Mouse (Mus musculus) limb, embryonic 10.5 days (tissue): ENCODE measurements at regions not wholly inside any gene's neighbourhood (a gene's known extent, or its start where the extent isn't known, plus 50 kb on each side); places are given as distances from the start of the nearest gene placed in this dataset.

Source experiments
- DNase-seq: peaks from one replicate; pipeline ENCODE4 v3.0.0-alpha.2; 2017; ENCODE audit warnings: low spot score
- H3K27ac ChIP-seq: fragments of 300-500 bp; sonication (generic); 2 replicates; pipeline ENCODE4 v1.5.1; 2016; ENCODE audit warnings: mild to moderate bottlenecking
- H3K27me3 ChIP-seq: fragments of 300-500 bp; sonication (generic); 2 replicates; pipeline ENCODE4 v1.6.1; 2016; ENCODE audit warnings: low read depth, mild to moderate bottlenecking; ENCODE audit not compliant: poor library complexity, severe bottlenecking
- H3K36me3 ChIP-seq: fragments of 300-500 bp; sonication (generic); 2 replicates; pipeline ENCODE4 v1.6.1; 2016; ENCODE audit warnings: mild to moderate bottlenecking, moderate library complexity
- H3K4me1 ChIP-seq: fragments of 300-500 bp; sonication (generic); 2 replicates; pipeline ENCODE4 v1.6.1; 2016
- H3K4me3 ChIP-seq: fragments of 300-500 bp; sonication (generic); 2 replicates; pipeline ENCODE4 v1.5.1; 2016; ENCODE audit warnings: mild to moderate bottlenecking, moderate library complexity
- H3K9me3 ChIP-seq: fragments of 300-500 bp; sonication (generic); replicated peaks from 2 replicates; pipeline ENCODE4 v1.6.1; 2016; ENCODE audit warnings: mild to moderate bottlenecking
- WGBS: fragments of 180-500 bp; shearing (Covaris S2); methylation state at CpG from one replicate; pipeline ENCODE4 v1.1.7; 2016; 5-methylcytosine and 5-hydroxymethylcytosine counted together

DNA sequence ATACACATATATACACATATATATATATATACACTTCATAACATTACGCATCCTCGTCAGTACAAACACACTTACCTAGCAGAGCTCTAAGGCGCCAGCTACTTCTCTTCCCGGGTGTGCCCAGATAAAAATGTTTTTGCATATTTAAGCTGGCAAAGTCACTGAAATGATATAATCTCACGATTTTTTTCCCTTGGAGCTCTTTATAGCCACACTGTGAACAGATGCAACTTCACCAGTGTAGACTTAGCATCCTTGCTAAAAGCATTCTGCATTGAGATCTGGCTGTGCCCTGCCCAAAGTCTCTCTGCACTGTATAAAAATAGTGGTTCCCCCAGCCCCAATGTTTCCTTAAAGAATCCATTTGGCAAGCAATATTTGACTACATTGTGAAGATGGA, 143.5 kb downstream of the Ddx11 start:
- Histone ChIP-seq H3K4me1 (0 out of 2 replicates have a peak, but pooled peaks cover 2% of the 10 kb centered on the region), H3K27me3 (no peaks in the 10 kb centered on the region), H3K9me3 (no peaks in the 10 kb centered on the region), H3K27ac (no peak overlapping the region), H3K36me3 (no peaks in the 10 kb centered on the region), H3K4me3 (no peak overlapping the region)
- no peak for DNase-seq
- 90% methylated on average over 5 of the region's 5 CpGs for WGBS

DNA sequence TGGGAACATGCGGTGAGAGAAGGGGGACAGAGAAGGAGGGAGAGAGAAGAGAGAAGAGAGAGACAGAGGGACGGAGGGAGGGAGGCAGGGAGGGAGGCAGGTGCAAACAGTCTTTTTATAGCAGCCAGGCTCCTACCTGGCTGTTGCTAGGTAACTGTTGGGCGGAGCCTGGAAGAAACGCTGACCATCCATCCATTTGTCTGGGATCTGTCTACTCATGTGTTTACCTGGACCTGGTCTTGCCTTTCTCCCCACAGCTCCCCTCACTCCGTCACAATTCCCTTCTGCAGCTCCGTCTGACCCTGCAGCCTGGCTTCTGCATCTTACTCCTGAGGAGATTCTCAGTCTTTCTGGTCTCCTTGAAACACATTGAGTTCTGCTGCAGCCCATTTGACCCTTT, 144.5 kb downstream of the Ddx11 start:
- Histone ChIP-seq H3K27me3 (no peaks in the 10 kb centered on the region), H3K4me1 (no peaks in the 10 kb centered on the region), H3K36me3 (no peaks in the 10 kb centered on the region), H3K4me3 (no peak overlapping the region), H3K27ac (no peak overlapping the region), H3K9me3 (no peaks in the 10 kb centered on the region)
- no peak for DNase-seq
- 48% methylated on average over 6 of the region's 6 CpGs for WGBS

DNA sequence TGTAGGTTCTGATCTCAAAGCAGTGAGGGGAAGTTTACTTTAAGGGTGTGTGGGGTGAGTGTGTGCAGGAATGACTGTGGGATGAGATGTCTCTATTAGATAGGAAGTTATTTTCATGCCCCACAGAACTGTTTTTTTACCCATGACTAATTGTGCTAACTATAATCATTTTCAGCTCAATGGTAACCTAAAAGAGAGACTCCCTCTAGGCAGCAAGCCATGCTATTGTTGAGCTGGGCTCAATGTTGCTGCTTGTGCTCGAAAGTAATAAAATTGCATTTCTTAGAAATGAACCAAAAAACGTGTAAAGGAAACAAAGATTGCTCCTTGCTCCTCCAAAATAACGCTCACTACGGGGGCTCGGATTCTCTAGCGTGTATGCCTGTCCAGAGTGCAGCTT, 146.2 kb downstream of the Ddx11 start:
- H3K27me3 ChIP-seq = no peaks in the 10 kb centered on the region
- no peaks in the 10 kb centered on the region for H3K9me3 ChIP-seq
- DNase-seq = no peak
- no peak overlapping the region for H3K27ac ChIP-seq
- H3K4me1 ChIP-seq = no peaks in the 10 kb centered on the region
- WGBS = 87% methylated on average over 6 of the region's 6 CpGs
- no peak overlapping the region for H3K4me3 ChIP-seq
- no peaks in the 10 kb centered on the region for H3K36me3 ChIP-seq

DNA sequence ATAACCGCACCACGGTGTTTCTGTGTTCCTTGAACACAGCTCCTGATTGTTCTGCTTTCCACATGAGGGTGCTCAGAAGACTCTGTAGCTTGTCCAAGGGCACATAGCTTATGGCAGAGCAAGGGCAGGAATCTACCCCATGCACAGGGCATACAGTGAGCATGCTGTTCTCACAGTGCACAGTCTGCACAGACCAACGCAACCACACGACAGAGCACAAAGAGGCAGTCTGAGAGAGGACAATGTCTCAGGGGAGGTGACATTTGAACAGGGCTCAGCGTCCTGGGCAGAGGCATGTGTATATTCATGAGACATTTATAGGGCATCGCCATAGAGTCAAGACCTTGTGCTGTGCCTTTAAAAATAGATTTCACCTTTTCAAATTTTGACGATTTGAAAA, 148.6 kb downstream of the Ddx11 start:
- Histone ChIP-seq H3K36me3 (no peaks in the 10 kb centered on the region), H3K27me3 (no peaks in the 10 kb centered on the region), H3K4me3 (no peak overlapping the region), H3K4me1 (peaks cover 4% of the 10 kb centered on the region; the same call in 1 of the 2 replicates), H3K9me3 (no peaks in the 10 kb centered on the region), H3K27ac (no peak overlapping the region)
- 91% methylated on average over 7 of the region's 7 CpGs for WGBS
- no peak for DNase-seq

DNA sequence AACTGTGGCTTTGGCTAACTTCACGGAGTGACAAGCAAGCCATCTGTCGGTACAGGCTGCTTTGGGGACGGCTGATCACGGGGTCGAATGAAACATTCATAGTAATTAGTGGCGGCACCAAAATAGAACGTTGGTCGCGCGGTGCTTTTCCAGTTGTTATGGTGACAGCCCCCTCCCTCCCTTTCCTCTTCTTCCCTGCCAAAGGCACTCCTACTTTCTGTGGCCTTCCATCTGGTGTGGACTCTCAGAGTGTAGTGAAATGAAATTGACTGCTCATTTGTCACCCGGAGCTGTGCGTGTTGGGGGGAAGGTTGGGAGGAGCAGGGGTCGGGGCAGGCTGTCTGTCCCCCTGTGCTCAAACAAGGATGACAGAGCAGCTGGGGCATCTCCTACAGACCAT, 153.5 kb downstream of the Ddx11 start:
- Histone ChIP-seq H3K36me3 (no peaks in the 10 kb centered on the region), H3K9me3 (no peaks in the 10 kb centered on the region), H3K27me3 (no peaks in the 10 kb centered on the region), H3K4me3 (no peak overlapping the region), H3K4me1 (peaks cover 9% of the 10 kb centered on the region; the same call in 1 of the 2 replicates), H3K27ac (no peak overlapping the region)
- DNase-seq = no peak
- WGBS = 76% methylated on average over 13 of the region's 13 CpGs

DNA sequence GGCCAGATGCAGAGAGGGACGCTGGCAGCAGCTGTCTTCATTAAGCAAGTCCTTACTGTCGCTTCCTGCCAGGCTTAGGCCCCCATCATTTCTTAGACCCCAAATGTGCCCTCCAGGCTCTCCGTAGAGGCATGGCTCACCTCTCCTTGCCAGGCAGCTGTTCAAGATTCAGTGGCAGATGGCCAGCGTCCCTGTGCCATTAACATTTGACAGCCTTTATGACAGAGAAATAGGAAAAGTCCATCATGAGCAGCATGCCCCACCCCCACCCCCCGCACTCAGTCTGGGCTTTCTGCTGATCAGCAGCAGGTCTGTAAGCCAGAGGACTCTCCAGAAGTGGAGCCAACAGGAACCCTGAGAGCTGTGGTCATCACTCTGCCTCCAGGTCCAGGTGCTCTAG, 154.7 kb downstream of the Ddx11 start:
- Histone ChIP-seq H3K4me3 (no peak overlapping the region), H3K9me3 (no peaks in the 10 kb centered on the region), H3K36me3 (no peaks in the 10 kb centered on the region), H3K27me3 (no peaks in the 10 kb centered on the region), H3K4me1 (peaks cover 9% of the 10 kb centered on the region; the same call in 1 of the 2 replicates), H3K27ac (no peak overlapping the region)
- WGBS = 89% methylated on average over 5 of the region's 5 CpGs
- no peak for DNase-seq

DNA sequence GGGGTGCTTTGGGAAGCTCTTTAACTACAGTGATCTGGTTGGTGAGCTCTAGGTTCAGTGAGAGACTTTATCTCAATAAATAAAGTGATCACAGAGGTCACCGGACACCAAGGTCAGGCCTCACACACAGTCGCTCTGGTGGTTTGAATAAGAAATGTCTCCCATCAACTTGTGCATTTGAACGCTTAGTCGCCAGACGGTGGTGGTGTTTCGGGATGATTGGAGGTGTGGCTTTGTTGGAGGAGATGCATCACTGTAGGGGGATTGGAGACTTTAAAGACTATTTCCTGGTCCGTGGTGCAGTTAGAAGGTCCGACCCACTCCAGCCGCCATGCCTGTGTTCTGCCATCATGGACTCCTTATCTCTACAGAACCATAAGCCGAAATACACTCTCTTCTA, 162.0 kb downstream of the Ddx11 start:
- no peaks in the 10 kb centered on the region for H3K36me3 ChIP-seq
- H3K9me3 ChIP-seq = no peaks in the 10 kb centered on the region
- H3K27ac ChIP-seq = no peak overlapping the region
- no peak overlapping the region for H3K4me3 ChIP-seq
- no peaks in the 10 kb centered on the region for H3K27me3 ChIP-seq
- DNase-seq = no peak
- H3K4me1 ChIP-seq = no peaks in the 10 kb centered on the region
- WGBS = 93% methylated on average over 10 of the region's 10 CpGs
